Mouse (Mus musculus) embryonic fibroblast, embryonic 13.5 days (primary cell): ENCODE results near the gene Rora. TPM values are rescaled to one million over a fixed set of nuclear protein-coding genes. Genes with fewer than 3 reads are reported as not detected.

ENCODE experiments used
- H3K27ac ChIP-seq: 2 replicates; pipeline ENCODE4 v1.5.1; 2012; ENCODE audit warnings: low read length, control low read depth, inconsistent platforms; ENCODE audit not compliant: insufficient read depth
- H3K4me1 ChIP-seq: 2 replicates; pipeline ENCODE4 v1.6.1; 2011; ENCODE audit warnings: low read length; ENCODE audit not compliant: control insufficient read depth, insufficient read depth
- H3K4me3 ChIP-seq: 2 replicates; pipeline ENCODE4 v1.5.1; 2011; ENCODE audit warnings: mild to moderate bottlenecking, control low read depth, low read length; ENCODE audit not compliant: insufficient read depth
- CTCF ChIP-seq: IDR thresholded peaks from 2 replicates; pipeline ENCODE4 v1.5.1; 2011; ENCODE audit warnings: mild to moderate bottlenecking, control low read depth, low read length, moderate library complexity, borderline replicate concordance; ENCODE audit not compliant: insufficient read depth
- POLR2A ChIP-seq: IDR thresholded peaks from 2 replicates; pipeline ENCODE4 v1.6.1; 2011; ENCODE audit warnings: low read depth, mild to moderate bottlenecking, control low read depth, low read length, moderate library complexity
- polyA plus RNA-seq: library from polyadenylated mRNA; stranded (reverse); fragments of >200 nt; gene quantifications from 2 replicates; pipeline ENCODE4 v1.2.4, GENCODE M21; 2011; ENCODE audit warnings: low read depth; ENCODE audit not compliant: missing spikeins, insufficient read length

The Rora gene
- polyA plus RNA-seq, 1 experiment = 11.2 TPM

DNA sequence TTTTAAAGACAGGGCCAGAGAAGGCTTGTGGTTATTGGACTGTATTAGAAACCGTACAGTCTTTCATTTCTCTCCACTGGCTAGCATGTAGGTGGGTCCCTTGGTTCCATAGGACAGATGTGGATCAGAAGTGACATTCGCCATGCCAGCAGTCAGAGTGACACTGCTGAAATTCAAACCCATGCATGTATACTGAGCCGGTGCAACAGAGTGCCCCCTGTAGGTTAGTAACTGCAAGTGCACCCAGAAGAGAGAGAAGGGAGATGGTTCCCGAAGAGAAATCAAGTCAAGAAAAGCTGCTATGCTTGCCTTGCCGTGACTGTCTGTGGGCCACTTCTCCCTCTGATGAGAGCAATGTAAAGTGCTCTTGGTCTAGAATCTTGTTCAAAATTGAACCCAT, 507.2 kb downstream of the Rora start:
- Histone ChIP-seq H3K4me1 (no peaks in the 10 kb centered on the region), H3K27ac (no peak overlapping the region), H3K4me3 (no peak overlapping the region)
- TF ChIP-seq POLR2A = no peak
- no peak for TF ChIP-seq CTCF

GRCm38 (mm10) chr9:69164653-69165052, 511.1 kb downstream of the Rora start:
- Histone ChIP-seq H3K4me3 (no peak overlapping the region), H3K27ac (no peak overlapping the region), H3K4me1 (no peaks in the 10 kb centered on the region)
- TF ChIP-seq CTCF (no peak), POLR2A (no peak)

- Histone ChIP-seq H3K4me3 (no peak overlapping the region), H3K4me1 (no peaks in the 10 kb centered on the region), H3K27ac (no peak overlapping the region)
- no peak for TF ChIP-seq POLR2A
- no peak for TF ChIP-seq CTCF
These were observed 511.7 kb downstream of the Rora start for GRCm38 (mm10) chr9:69165096-69165836.

GRCm38 (mm10) chr9:69174061-69174460, 520.5 kb downstream of the Rora start:
- H3K27ac ChIP-seq = no peak overlapping the region
- H3K4me1 ChIP-seq = no peaks in the 10 kb centered on the region
- TF ChIP-seq POLR2A (no peak), CTCF (no peak)
- H3K4me3 ChIP-seq = no peak overlapping the region

DNA sequence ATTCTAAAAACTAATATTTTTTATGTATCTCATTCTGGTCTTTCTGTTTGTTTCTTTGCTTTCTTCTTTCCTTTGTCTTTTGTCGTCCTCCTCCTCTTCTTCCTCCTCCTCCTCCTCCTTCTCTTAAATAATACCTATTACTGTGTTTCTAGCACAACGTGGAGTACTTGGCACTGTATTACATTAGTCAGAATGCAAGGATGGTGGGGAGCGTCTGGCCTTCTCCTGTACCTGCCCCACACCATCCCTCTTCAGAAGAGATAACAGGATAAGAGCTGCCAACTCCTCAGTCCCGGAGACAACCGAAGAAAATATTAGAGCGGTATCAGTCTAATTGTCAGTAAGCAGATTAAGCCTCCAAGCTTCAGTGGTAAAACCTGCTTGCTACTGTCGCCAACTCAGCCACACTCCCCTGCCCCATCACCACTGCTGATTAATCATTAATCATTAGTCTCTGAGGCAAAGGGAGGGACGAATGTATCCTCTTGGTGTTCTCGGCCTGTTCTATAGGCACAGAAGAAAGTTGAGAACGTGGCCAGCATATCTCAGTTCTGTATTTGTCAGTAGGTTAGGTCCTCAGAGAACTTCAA, 521.0 kb downstream of the Rora start:
- H3K27ac ChIP-seq = no peak overlapping the region
- no peaks in the 10 kb centered on the region for H3K4me1 ChIP-seq
- H3K4me3 ChIP-seq = no peak overlapping the region
- no peak for TF ChIP-seq POLR2A
- no peak for TF ChIP-seq CTCF

- Histone ChIP-seq H3K4me1 (peaks cover 3% of the 10 kb centered on the region; the same call in 1 of the 2 replicates), H3K4me3 (no peak overlapping the region), H3K27ac (no peak overlapping the region)
- no peak for TF ChIP-seq POLR2A
- TF ChIP-seq CTCF = no peak
These were observed 523.4 kb downstream of the Rora start for GRCm38 (mm10) chr9:69176988-69177387.

GRCm38 (mm10) chr9:69179224-69179623, 525.6 kb downstream of the Rora start:
- Histone ChIP-seq H3K4me3 (no peak overlapping the region), H3K4me1 (peaks cover 3% of the 10 kb centered on the region; the same call in 1 of the 2 replicates), H3K27ac (no peak overlapping the region)
- TF ChIP-seq POLR2A (no peak), CTCF (no peak)

DNA sequence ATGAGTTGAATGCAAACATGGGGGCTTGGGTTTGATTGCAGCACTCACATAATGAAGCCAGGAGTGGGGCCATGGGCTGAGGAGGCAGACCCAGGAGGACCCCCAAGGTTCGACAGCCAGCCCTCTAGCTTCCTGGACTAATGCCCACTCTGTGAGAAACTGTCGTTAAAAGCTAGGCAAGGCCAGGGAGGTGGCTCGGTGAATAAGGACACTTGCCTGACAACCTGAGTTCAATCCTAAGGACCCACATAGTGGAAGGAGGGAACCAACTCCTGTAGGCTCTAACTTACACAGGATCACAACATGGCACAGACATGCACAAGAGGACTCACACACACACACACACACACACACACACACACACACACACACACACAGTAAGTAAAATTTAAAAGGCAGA, 527.4 kb downstream of the Rora start:
- no peak overlapping the region for H3K27ac ChIP-seq
- H3K4me1 ChIP-seq = peaks cover 3% of the 10 kb centered on the region; the same call in 1 of the 2 replicates
- TF ChIP-seq POLR2A = no peak
- TF ChIP-seq CTCF = no peak
- no peak overlapping the region for H3K4me3 ChIP-seq

DNA sequence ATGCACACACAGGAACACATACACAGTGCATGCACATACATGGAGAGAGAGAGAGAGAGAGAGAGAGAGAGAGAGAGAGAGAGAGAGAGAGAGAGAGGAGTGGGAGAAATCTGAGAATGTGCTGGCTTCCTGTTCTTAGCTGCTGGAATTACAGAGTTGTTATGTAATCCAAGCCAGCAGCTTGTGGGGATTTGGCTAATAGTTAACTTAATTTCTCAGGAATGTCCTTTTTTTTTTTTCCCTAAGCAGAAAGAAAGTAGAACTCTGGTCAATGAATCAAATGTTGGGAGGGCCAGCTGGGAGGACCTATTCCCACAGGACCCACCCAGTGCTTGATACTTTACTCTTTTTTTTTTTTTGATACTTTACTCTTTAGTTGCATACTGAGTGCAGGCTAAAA, 527.8 kb downstream of the Rora start:
- H3K4me3 ChIP-seq = no peak overlapping the region
- TF ChIP-seq CTCF (no peak), POLR2A (no peak)
- H3K27ac ChIP-seq = no peak overlapping the region
- peaks cover 3% of the 10 kb centered on the region; the same call in 1 of the 2 replicates for H3K4me1 ChIP-seq

DNA sequence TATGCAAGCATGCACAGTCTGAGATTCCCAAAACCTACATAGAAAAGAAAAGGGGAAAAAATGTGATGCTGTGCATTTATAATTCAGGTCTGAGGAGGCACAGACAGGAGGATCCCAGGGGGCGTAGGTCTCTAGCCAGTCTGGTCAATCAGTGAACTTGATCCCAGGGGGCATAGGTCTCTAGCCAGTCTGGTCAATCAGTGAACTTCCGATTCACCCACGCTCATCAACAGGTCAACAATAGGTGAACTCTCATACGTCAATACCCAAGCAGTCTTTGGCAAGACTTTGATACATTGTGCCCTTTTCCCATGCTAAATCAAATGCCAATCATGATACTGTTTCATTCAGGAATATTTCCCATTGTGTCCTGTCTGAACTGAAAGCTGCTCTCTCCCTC, 530.3 kb downstream of the Rora start:
- TF ChIP-seq CTCF (no peak), POLR2A (no peak)
- H3K27ac ChIP-seq = no peak overlapping the region
- peaks cover 3% of the 10 kb centered on the region; the same call in 1 of the 2 replicates for H3K4me1 ChIP-seq
- H3K4me3 ChIP-seq = no peak overlapping the region
